Mouse (Mus musculus) forebrain, embryonic 10.5 days (tissue): ENCODE measurements at regions not wholly inside any gene's neighbourhood (a gene's known extent, or its start where the extent isn't known, plus 50 kb on each side); places are given as distances from the start of the nearest gene placed in this dataset.

Source experiments
- DNase-seq: peaks from one replicate; pipeline ENCODE4 v3.0.0-alpha.2; 2017; ENCODE audit warnings: low spot score; ENCODE audit errors: extremely low spot score
- H3K27ac ChIP-seq: fragments of 300-500 bp; sonication (generic); 2 replicates; pipeline ENCODE4 v1.5.1; 2016; ENCODE audit warnings: mild to moderate bottlenecking
- H3K27me3 ChIP-seq: fragments of 300-500 bp; sonication (generic); 2 replicates; pipeline ENCODE4 v1.6.1; 2016; ENCODE audit warnings: mild to moderate bottlenecking; ENCODE audit not compliant: poor library complexity, severe bottlenecking
- H3K36me3 ChIP-seq: fragments of 300-500 bp; sonication (generic); replicated peaks from 2 replicates; pipeline ENCODE4 v1.6.1; 2016; ENCODE audit warnings: mild to moderate bottlenecking, moderate library complexity
- H3K4me1 ChIP-seq: fragments of 300-500 bp; sonication (generic); 2 replicates; pipeline ENCODE4 v1.6.1; 2016
- H3K4me3 ChIP-seq: fragments of 300-500 bp; sonication (generic); 2 replicates; pipeline ENCODE4 v1.5.1; 2016; ENCODE audit warnings: mild to moderate bottlenecking, moderate library complexity
- H3K9me3 ChIP-seq: fragments of 300-500 bp; sonication (generic); 2 replicates; pipeline ENCODE4 v1.6.1; 2016; ENCODE audit warnings: mild to moderate bottlenecking, moderate library complexity
- WGBS: fragments of 180-500 bp; shearing (Covaris S2); methylation state at CpG from one replicate; pipeline ENCODE4 v1.1.7; 2016; 5-methylcytosine and 5-hydroxymethylcytosine counted together

- 78% methylated on average over 2 of the region's 2 CpGs for WGBS
- peaks cover 7% of the 10 kb centered on the region for H3K4me1 ChIP-seq
- no peaks in the 10 kb centered on the region for H3K36me3 ChIP-seq
- no peaks in the 10 kb centered on the region for H3K9me3 ChIP-seq
- peaks cover 11% of the 10 kb centered on the region; the same call in 1 of the 2 replicates for H3K27me3 ChIP-seq
- no peak overlapping the region for H3K27ac ChIP-seq
- no peak for DNase-seq
- H3K4me3 ChIP-seq: no peak overlapping the region
These were observed 123.6 kb downstream of the Chic2 start for GRCm38 (mm10) chr5:74920939-74921338.

GRCm38 (mm10) chr5:74920490-74920889 lies 124.1 kb downstream of the Chic2 start:
- peaks cover 11% of the 10 kb centered on the region; the same call in 1 of the 2 replicates for H3K27me3 ChIP-seq
- H3K36me3 ChIP-seq: no peaks in the 10 kb centered on the region
- H3K4me1 ChIP-seq: peaks cover 7% of the 10 kb centered on the region
- no peak overlapping the region for H3K4me3 ChIP-seq
- H3K9me3 ChIP-seq: no peaks in the 10 kb centered on the region
- WGBS: 67% methylated on average over 5 of the region's 5 CpGs
- no peak overlapping the region for H3K27ac ChIP-seq
- DNase-seq: no peak

GRCm38 (mm10) chr5:74905504-74906061 lies 139.0 kb downstream of the Chic2 start:
- H3K4me1 ChIP-seq: peaks cover 9% of the 10 kb centered on the region; the same call in 1 of the 2 replicates
- H3K27me3 ChIP-seq: no peaks in the 10 kb centered on the region
- no peak for DNase-seq
- no peak overlapping the region for H3K27ac ChIP-seq
- H3K4me3 ChIP-seq: no peak overlapping the region
- 59% methylated on average over 7 of the region's 7 CpGs for WGBS
- H3K36me3 ChIP-seq: no peaks in the 10 kb centered on the region
- H3K9me3 ChIP-seq: peaks cover 4% of the 10 kb centered on the region; the same call in 1 of the 2 replicates

- H3K9me3 ChIP-seq: peaks cover 4% of the 10 kb centered on the region; the same call in 1 of the 2 replicates
- no peak overlapping the region for H3K4me3 ChIP-seq
- peaks cover 9% of the 10 kb centered on the region; the same call in 1 of the 2 replicates for H3K4me1 ChIP-seq
- DNase-seq: no peak
- H3K27ac ChIP-seq: no peak overlapping the region
- 71% methylated on average over 7 of the region's 7 CpGs for WGBS
- no peaks in the 10 kb centered on the region for H3K36me3 ChIP-seq
- no peaks in the 10 kb centered on the region for H3K27me3 ChIP-seq
These were observed 139.6 kb downstream of the Chic2 start for GRCm38 (mm10) chr5:74904927-74905503.

GRCm38 (mm10) chr5:74904327-74904726 lies 140.2 kb downstream of the Chic2 start:
- no peak for DNase-seq
- Histone ChIP-seq H3K4me1 (peaks cover 9% of the 10 kb centered on the region; the same call in 1 of the 2 replicates), H3K27ac (no peak overlapping the region), H3K9me3 (peaks cover 4% of the 10 kb centered on the region; the same call in 1 of the 2 replicates), H3K4me3 (no peak overlapping the region), H3K36me3 (no peaks in the 10 kb centered on the region), H3K27me3 (no peaks in the 10 kb centered on the region)
- 74% methylated on average over 3 of the region's 3 CpGs for WGBS

- Histone ChIP-seq H3K27ac (no peak overlapping the region), H3K4me3 (no peak overlapping the region), H3K4me1 (peaks cover 9% of the 10 kb centered on the region; the same call in 1 of the 2 replicates), H3K9me3 (peaks cover 4% of the 10 kb centered on the region; the same call in 1 of the 2 replicates), H3K36me3 (no peaks in the 10 kb centered on the region), H3K27me3 (no peaks in the 10 kb centered on the region)
- DNase-seq: no peak
- WGBS: 91% methylated on average over 6 of the region's 6 CpGs
These were observed 140.9 kb downstream of the Chic2 start for GRCm38 (mm10) chr5:74903711-74904110.

- no peaks in the 10 kb centered on the region for H3K36me3 ChIP-seq
- no peak overlapping the region for H3K4me3 ChIP-seq
- DNase-seq: no peak
- WGBS: 85% methylated on average over 8 of the region's 8 CpGs
- H3K4me1 ChIP-seq: peaks cover 6% of the 10 kb centered on the region
- H3K9me3 ChIP-seq: no peaks in the 10 kb centered on the region
- no peak overlapping the region for H3K27ac ChIP-seq
- no peaks in the 10 kb centered on the region for H3K27me3 ChIP-seq
These were observed 147.4 kb downstream of the Chic2 start for GRCm38 (mm10) chr5:74897133-74897532.

- H3K9me3 ChIP-seq: no peaks in the 10 kb centered on the region
- DNase-seq: no peak
These were observed 151.3 kb downstream of the Chic2 start for GRCm38 (mm10) chr5:74893276-74893675.

GRCm38 (mm10) chr5:74891541-74891940 lies 153.0 kb downstream of the Chic2 start:
- H3K27ac ChIP-seq: 0 out of 2 replicates have a peak overlapping the region, but pooled peaks have one; percentile 9
- H3K4me1 ChIP-seq: peaks cover 16% of the 10 kb centered on the region
- no peaks in the 10 kb centered on the region for H3K27me3 ChIP-seq
- no peak overlapping the region for H3K4me3 ChIP-seq
- no peaks in the 10 kb centered on the region for H3K9me3 ChIP-seq
- 42% methylated on average over 3 of the region's 3 CpGs for WGBS
- DNase-seq: no peak
- no peaks in the 10 kb centered on the region for H3K36me3 ChIP-seq

More at GRCm38 (mm10) chr5:74893276-74893675, 151.3 kb downstream of the Chic2 start:
- H3K4me1 ChIP-seq: peaks cover 16% of the 10 kb centered on the region
- no peak overlapping the region for H3K4me3 ChIP-seq
- H3K27me3 ChIP-seq: no peaks in the 10 kb centered on the region
- H3K27ac ChIP-seq: no peak overlapping the region
- H3K36me3 ChIP-seq: no peaks in the 10 kb centered on the region
- 86% methylated on average over 5 of the region's 5 CpGs for WGBS

- DNase-seq: no peak
- no peaks in the 10 kb centered on the region for H3K36me3 ChIP-seq
- WGBS: 75% methylated on average over 8 of the region's 8 CpGs
- H3K4me3 ChIP-seq: no peak overlapping the region
- H3K27ac ChIP-seq: no peak overlapping the region
- H3K9me3 ChIP-seq: no peaks in the 10 kb centered on the region
- peaks cover 16% of the 10 kb centered on the region for H3K4me1 ChIP-seq
- H3K27me3 ChIP-seq: no peaks in the 10 kb centered on the region
These were observed 155.6 kb downstream of the Chic2 start for GRCm38 (mm10) chr5:74888934-74889333.

GRCm38 (mm10) chr5:74885958-74886357 lies 158.6 kb downstream of the Chic2 start:
- no peaks in the 10 kb centered on the region for H3K36me3 ChIP-seq
- no peak overlapping the region for H3K4me3 ChIP-seq
- 78% methylated on average over 3 of the region's 3 CpGs for WGBS
- no peaks in the 10 kb centered on the region for H3K27me3 ChIP-seq
- H3K27ac ChIP-seq: no peak overlapping the region
- DNase-seq: no peak
- no peaks in the 10 kb centered on the region for H3K4me1 ChIP-seq
- H3K9me3 ChIP-seq: no peaks in the 10 kb centered on the region

GRCm38 (mm10) chr5:74882563-74882962 lies 162.0 kb downstream of the Chic2 start:
- Histone ChIP-seq H3K36me3 (no peaks in the 10 kb centered on the region), H3K27me3 (no peaks in the 10 kb centered on the region), H3K9me3 (no peaks in the 10 kb centered on the region), H3K4me1 (peaks cover 15% of the 10 kb centered on the region), H3K4me3 (no peak overlapping the region), H3K27ac (no peak overlapping the region)
- WGBS: 91% methylated on average over 12 of the region's 12 CpGs
- DNase-seq: no peak

GRCm38 (mm10) chr5:74880669-74881226 lies 163.8 kb downstream of the Chic2 start:
- peak overlapping the region; percentile 8; the same call in 1 of the 2 replicates for H3K27ac ChIP-seq
- DNase-seq: no peak
- H3K27me3 ChIP-seq: no peaks in the 10 kb centered on the region
- H3K4me3 ChIP-seq: no peak overlapping the region
- no peaks in the 10 kb centered on the region for H3K9me3 ChIP-seq
- no peaks in the 10 kb centered on the region for H3K36me3 ChIP-seq
- WGBS: 81% methylated on average over 10 of the region's 10 CpGs
- peaks cover 21% of the 10 kb centered on the region for H3K4me1 ChIP-seq
